Mouse (Mus musculus): ENCODE data around the gene Nin. TPM values are rescaled to one million over a fixed set of nuclear protein-coding genes. Genes with fewer than 3 reads are reported as not detected.
"Not testable (repeated sequence)": the region's sequence is repeated elsewhere in the genome, so short reads cannot be mapped to it uniquely, and the experiment has no call there.

The Nin gene
- 13.5 and 13.9 TPM in 2 replicates for polyA plus RNA-seq (2015; fragmentation: Nextera tagmentation; extraction: Ambion mirVana)

DNA sequence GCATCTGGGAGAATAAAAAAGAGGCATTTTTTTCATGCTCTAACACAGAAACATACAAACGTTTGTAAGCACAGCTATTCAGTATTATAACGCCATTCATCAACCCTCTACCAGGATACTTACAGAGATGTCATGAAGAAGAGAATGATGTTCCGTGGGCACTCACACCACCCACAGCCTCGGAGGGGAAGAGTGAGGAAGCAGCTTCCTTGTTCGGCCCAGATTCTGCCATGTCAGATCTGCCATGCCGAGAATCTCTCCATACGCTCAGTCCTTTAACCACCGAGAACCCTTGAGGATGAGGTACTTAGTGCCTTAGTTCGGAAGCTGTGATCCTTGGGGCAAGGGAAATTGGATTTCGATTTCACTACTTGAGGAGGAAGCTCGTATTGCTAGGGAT is at the start of gene Nin:
Gene Nin, minus strand, starts transcription at position 367 of the 400 bp plus-strand sequence.
- WGBS = 64% methylated on average over 11 of the region's 11 CpGs

DNA sequence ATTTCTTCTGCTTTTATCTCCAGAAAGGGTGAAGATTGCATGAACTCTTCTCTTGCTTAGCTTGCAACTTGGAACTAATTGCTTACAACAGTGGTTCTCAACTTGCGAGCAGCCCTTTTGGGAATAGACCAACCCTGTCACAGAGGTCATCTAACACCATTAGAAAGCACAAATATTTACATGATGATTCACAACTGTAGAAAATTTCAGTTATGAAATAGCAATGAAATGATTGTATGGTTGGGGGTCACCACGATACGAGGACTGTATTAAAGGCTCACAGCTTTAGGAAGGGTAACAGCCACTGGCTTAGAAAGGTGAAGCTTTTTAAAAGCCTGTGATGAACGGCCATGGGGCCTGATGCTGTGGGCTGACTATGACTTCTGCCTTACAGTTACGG is 47.5 kb upstream of the Nin start:
- no peak overlapping the region for H3K27ac ChIP-seq
- ATAC-seq (replicated peaks; ENCODE audit: low FRiP score) = no peak
- H3K9me3 ChIP-seq (replicated peaks) = no peaks in the 10 kb centered on the region
- no peak overlapping the region for H3K4me2 ChIP-seq
- no peaks in the 10 kb centered on the region for H3K4me1 ChIP-seq
- H3K9ac ChIP-seq = no peak overlapping the region
- H3K36me3 ChIP-seq = no peaks in the 10 kb centered on the region
- H3K4me3 ChIP-seq (replicated peaks) = no peak overlapping the region
- H3K27me3 ChIP-seq = no peaks in the 10 kb centered on the region
- 67% methylated on average over 5 of the region's 5 CpGs for WGBS

More for the DNA sequence above, at the start of gene Nin:
- ATAC-seq (replicated peaks; ENCODE audit: low FRiP score) = no peak
- Histone ChIP-seq H3K27ac (peak within 1 kb of the TSS; percentile 91), H3K27me3 (0 out of 2 replicates have a peak, but pooled peaks cover 3% of the 10 kb centered on the region), H3K4me3 (replicated peaks) (0 out of 2 replicates have a peak within 1 kb of the TSS, but pooled peaks have one; percentile 86), H3K4me1 (peaks cover 32% of the 10 kb centered on the region), H3K9ac (no peak within 1 kb of the TSS), H3K4me2 (peak within 1 kb of the TSS; percentile 94), H3K9me3 (replicated peaks) (no peaks in the 10 kb centered on the region), H3K36me3 (no peaks in the 10 kb centered on the region)

DNA sequence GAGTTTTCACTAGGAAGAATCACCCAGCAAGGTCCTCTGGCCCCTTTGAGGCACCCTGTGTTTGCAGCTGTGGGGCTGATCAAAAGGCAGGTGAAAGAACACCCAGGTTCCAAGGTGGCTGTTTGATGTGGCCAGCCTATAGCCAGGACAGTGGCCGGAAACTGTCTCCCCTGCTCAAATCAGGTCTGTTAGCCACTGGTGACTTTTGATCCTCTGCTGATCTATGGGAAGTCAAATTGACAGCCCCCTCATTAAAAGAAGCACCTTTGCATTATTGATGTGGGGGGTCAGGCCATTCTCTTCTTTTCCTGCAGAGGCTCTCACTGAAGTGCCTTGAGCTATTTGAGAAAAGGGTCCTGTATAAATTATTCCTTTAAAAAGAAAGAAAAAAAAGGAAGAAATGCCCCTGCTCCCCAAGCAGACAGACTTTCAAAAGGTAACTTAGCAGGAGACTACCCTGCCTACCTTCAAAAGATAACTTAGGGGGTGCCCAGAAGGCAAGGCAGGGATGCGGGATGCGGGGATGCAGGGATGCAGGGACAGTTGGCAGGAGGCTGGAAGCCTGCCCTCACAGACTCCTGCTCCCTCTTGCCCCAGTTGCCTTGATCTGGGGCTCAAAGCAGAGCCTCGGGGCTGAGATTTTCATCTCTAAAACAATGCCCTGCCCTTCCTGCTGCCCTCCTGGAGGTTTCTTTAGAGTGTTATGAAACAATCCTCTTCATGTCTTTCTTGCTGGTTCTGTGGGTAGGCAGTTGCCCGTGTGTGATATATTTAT is 44.0 kb upstream of the Nin start:
- ATAC-seq (replicated peaks; ENCODE audit: low FRiP score) = no peak
- H3K9me3 ChIP-seq (replicated peaks) = no peaks in the 10 kb centered on the region

DNA sequence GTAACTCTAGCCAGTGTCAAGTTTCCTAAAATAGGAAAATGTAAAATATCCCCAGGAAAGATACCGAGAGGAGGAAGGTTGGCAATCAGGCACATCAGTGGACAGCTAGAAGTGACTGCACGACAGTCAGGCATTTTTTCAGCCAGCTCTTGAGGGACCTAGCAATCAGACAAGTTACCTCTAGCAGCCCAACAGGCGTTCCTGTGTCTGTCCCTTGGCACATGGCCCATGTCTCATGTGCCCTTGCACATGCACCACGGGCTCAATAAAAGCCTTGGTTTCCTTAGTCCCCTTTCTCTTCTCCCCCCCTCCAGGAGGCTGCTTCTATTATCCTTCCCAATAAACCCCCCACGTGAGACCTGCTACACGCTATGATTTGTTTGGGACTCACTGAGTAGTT is 42.7 kb upstream of the Nin start:
- no peak overlapping the region for H3K4me3 ChIP-seq (replicated peaks)
- no peaks in the 10 kb centered on the region for H3K4me1 ChIP-seq
- no peaks in the 10 kb centered on the region for H3K27me3 ChIP-seq
- H3K9ac ChIP-seq = no peak overlapping the region
- 79% methylated on average over 6 of the region's 6 CpGs for WGBS
- H3K27ac ChIP-seq = no peak overlapping the region
- no peaks in the 10 kb centered on the region for H3K36me3 ChIP-seq
- H3K9me3 ChIP-seq (replicated peaks) = no peaks in the 10 kb centered on the region
- no peak for ATAC-seq (replicated peaks; ENCODE audit: low FRiP score)
- H3K4me2 ChIP-seq = no peak overlapping the region

More for the DNA sequence above, 44.0 kb upstream of the Nin start:
- 51% methylated on average over 5 of the region's 5 CpGs for WGBS
- Histone ChIP-seq H3K4me1 (no peaks in the 10 kb centered on the region), H3K27ac (no peak overlapping the region), H3K27me3 (no peaks in the 10 kb centered on the region), H3K4me2 (no peak overlapping the region), H3K4me3 (replicated peaks) (no peak overlapping the region), H3K36me3 (no peaks in the 10 kb centered on the region), H3K9ac (no peak overlapping the region)

DNA sequence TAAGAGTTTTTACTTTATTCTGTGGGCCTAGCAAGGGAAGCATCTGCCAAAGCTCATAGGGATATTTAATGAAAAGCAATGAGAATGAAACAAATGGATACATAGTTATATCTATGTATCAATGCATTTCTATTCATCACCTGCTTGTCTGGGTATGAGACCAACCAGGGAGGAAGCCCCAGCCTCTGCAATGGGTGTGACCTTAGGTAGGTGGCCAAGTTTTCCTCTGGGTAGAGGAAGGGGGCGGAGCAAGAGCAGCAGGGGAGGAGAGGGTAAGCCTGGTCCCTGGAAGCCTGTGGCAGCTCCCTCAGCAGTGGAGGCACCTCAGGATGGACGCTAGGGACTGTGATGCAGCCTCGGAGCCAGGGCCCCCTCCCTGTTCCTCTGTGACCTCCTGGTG is 40.3 kb upstream of the Nin start, which contains the start of gene Abhd12b:
Gene Abhd12b, plus strand, starts transcription at position 301 of the 400 bp plus-strand sequence.
- no peak within 1 kb of the TSS for H3K9ac ChIP-seq
- no peak within 1 kb of the TSS for H3K27ac ChIP-seq
- no peak within 1 kb of the TSS for H3K4me2 ChIP-seq
- no peaks in the 10 kb centered on the region for H3K36me3 ChIP-seq
- 64% methylated on average over 3 of the region's 3 CpGs for WGBS
- no peak for ATAC-seq (replicated peaks; ENCODE audit: low FRiP score)
- no peaks in the 10 kb centered on the region for H3K27me3 ChIP-seq
- peaks cover 3% of the 10 kb centered on the region for H3K4me1 ChIP-seq
- H3K9me3 ChIP-seq (replicated peaks) = no peaks in the 10 kb centered on the region
- no peak within 1 kb of the TSS for H3K4me3 ChIP-seq (replicated peaks)

DNA sequence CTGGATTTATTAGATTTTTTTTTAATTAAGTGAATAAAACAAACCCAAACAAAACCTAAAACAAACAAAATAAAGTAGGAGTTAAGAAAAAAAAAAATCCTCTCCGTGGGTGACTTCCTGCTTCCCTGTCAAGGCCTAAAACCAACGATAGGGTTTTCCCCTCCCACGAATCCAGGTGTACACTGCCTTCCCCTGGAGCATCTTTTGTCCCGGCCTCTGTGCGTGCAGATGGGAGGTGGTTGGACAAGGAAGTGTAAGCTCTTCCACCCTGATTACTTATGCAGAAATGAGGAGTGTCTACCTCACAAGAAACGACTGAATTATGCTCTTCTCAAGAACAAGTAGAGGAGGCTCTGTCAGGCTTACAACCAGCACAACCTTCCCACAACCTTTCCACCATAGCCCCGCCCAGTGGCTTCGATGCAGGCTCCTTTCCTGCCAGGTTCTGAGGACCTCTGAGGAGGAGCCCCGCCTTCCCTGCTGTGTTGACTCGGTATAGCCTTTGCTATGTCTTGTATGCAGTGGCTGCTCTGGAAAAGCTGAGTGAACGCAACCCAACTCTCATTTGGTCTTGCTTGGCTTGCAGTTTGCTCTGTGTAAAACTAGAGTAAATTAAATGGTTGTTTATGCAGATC is 35.2 kb upstream of the Nin start:
- no peaks in the 10 kb centered on the region for H3K27me3 ChIP-seq
- H3K4me3 ChIP-seq (replicated peaks) = peak overlapping the region; percentile 36
- peak overlapping the region; percentile 57 for H3K4me2 ChIP-seq
- no peaks in the 10 kb centered on the region for H3K36me3 ChIP-seq
- no peak overlapping the region for H3K27ac ChIP-seq
- 18% methylated on average over 11 of the region's 11 CpGs for whole genome bisulfite sequencing
- peaks cover 35% of the 10 kb centered on the region for H3K4me1 ChIP-seq
- peak overlapping the region; percentile 21; the same call in 1 of the 2 replicates for H3K9ac ChIP-seq
- ATAC-seq (replicated peaks; ENCODE audit: low FRiP score) = no peak; the same call in 1 of the 2 replicates
- H3K9me3 ChIP-seq (replicated peaks) = no peaks in the 10 kb centered on the region

DNA sequence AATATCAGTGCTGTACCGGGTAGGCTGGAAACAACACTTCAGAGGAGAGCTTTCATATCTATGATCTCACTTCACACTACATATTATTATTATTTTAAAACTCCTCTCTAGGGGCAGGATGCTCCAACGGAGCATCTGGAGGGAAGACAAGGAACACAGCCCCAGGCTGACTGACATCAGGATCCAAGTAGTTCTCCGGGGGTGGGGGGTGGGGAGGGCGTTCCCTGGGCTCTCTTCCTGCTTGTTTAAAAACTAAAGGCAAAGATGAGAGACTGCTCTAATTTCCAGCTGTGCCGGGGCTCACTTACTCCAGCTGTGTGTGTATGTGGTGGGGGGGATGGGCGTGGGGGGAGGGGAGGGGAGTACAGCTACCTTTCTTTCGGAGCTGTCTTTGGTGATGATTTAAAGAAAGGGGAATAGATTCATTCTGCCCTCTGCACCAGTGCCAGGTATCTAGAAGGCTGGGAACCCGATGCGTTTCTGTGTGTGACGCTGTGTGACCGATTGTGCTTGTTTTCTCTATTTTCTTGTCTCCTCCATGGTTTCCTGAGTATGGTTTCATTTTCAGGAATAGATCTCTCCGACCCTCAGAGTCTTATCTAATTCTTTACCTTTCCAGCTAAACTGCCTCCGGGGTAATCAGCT is 34.6 kb upstream of the Nin start:
- Histone ChIP-seq H3K9ac (peak overlapping the region; percentile 21; the same call in 1 of the 2 replicates), H3K4me2 (peak overlapping the region; percentile 57), H3K4me1 (peaks cover 35% of the 10 kb centered on the region), H3K4me3 (replicated peaks) (peak overlapping the region; percentile 36), H3K9me3 (replicated peaks) (no peaks in the 10 kb centered on the region), H3K36me3 (no peaks in the 10 kb centered on the region), H3K27ac (peak overlapping the region; percentile 41; the same call in 1 of the 2 replicates), H3K27me3 (no peaks in the 10 kb centered on the region)
- ATAC-seq (replicated peaks; ENCODE audit: low FRiP score) = 0 out of 2 replicates have a peak, but pooled peaks have one; percentile 8
- whole genome bisulfite sequencing = 6% methylated on average over 13 of the region's 13 CpGs

DNA sequence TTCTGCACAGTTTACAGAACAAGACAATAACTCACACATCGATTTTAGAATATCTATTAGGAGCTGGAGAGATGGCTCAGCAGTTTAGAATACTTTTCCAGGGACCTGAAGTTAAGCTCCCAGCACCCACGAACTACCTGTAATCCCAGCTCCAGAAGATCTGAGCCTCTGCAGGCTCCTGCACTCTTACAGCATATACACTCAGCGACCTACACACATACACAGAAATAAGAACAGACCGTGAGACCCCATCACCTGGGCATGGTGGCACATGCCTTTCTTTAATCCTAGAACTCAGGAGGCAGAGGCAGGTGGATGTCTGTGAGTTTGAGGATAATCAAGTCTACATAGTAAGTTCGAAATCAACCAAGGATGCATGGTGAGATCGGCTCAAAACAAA is 32.1 kb upstream of the Nin start:
- Histone ChIP-seq H3K9ac (no peak overlapping the region), H3K4me2 (no peak overlapping the region), H3K27ac (peak overlapping the region; percentile 86; the same call in 1 of the 2 replicates), H3K36me3 (no peaks in the 10 kb centered on the region), H3K27me3 (no peaks in the 10 kb centered on the region), H3K4me3 (replicated peaks) (no peak overlapping the region), H3K4me1 (peaks cover 35% of the 10 kb centered on the region), H3K9me3 (replicated peaks) (no peaks in the 10 kb centered on the region)
- ATAC-seq (replicated peaks; ENCODE audit: low FRiP score) = no peak
- WGBS = 93% methylated on average over 6 of the region's 6 CpGs

DNA sequence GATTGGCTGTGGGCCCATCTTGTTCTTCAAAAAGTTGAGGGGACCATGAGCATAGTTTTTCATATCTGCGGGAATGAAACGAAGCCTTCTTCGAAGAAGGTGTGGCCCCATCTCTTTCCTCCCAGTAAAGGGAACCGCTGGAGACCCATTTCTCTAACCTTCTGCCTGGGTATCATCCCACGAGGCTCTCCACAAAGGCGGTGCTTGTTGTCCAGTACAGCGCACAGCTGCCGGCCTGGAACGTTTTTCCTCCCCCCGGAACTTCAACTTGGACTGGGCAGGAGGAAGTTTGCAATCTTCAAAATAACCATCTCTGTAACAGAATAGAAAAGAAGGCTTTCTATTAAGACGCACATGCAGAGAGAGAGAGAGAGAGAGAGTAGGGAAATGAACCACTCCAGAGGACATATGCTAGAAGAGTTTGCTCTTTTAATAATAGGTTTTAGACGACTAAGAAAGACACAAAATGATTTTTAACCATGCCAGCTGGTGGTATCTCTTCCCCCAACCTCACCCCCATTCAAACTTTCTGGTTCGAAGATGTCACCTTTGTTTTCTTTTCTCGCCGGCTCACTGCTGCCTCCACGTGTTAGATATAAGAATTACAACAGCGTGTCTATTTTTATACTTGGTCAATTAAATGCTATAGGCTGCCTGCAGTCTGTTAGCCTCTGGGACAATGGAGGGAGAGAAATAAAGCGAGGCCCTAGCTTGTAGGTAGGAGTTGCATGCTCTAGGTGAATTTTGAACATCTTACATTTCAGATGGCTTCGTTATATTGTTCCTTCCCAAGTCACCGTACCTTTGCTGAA is 31.3 kb upstream of the Nin start:
- ATAC-seq (replicated peaks; ENCODE audit: low FRiP score) = no peak
- Histone ChIP-seq H3K27ac (peak overlapping the region; percentile 86), H3K36me3 (no peaks in the 10 kb centered on the region), H3K4me3 (replicated peaks) (no peak overlapping the region), H3K27me3 (no peaks in the 10 kb centered on the region), H3K4me2 (peak overlapping the region; percentile 30; the same call in 1 of the 2 replicates), H3K4me1 (peaks cover 35% of the 10 kb centered on the region), H3K9ac (no peak overlapping the region), H3K9me3 (replicated peaks) (no peaks in the 10 kb centered on the region)
- 38% methylated on average over 20 of the region's 20 CpGs for WGBS

DNA sequence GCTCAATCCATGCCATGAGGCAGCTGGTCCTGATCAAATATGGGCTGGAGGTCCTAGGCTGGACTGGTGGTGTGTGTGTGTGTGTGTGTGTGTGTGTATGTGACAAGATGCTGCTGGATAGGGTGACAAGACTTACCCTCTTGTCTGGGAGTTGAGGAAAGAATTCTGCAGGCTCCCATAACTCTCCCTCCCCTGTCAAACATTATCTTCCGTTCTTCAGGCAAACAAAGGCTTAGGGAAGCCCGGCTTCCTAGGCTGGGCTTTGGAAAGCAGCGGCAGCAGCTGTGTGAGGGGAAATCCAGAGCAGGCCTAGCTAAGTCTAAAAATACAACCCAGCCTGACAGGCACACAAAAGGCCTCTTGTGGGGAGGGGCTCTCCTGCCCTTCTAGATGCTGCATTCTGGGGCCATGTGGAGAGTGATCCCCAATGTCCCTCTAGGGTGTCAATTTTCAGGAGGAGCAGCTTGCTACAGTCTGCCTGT is 30.6 kb upstream of the Nin start:
- not testable (repeated sequence) for H3K36me3 ChIP-seq; H3K27me3 ChIP-seq; H3K4me3 ChIP-seq (replicated peaks); H3K4me2 ChIP-seq; H3K9me3 ChIP-seq (replicated peaks); H3K9ac ChIP-seq
- Histone ChIP-seq H3K4me1 (peaks cover 35% of the 10 kb centered on the region), H3K27ac (peak overlapping the region; percentile 86)
- 4% methylated on average over 3 of the region's 3 CpGs for WGBS
- ATAC-seq (replicated peaks; ENCODE audit: low FRiP score) = peak; percentile 76

DNA sequence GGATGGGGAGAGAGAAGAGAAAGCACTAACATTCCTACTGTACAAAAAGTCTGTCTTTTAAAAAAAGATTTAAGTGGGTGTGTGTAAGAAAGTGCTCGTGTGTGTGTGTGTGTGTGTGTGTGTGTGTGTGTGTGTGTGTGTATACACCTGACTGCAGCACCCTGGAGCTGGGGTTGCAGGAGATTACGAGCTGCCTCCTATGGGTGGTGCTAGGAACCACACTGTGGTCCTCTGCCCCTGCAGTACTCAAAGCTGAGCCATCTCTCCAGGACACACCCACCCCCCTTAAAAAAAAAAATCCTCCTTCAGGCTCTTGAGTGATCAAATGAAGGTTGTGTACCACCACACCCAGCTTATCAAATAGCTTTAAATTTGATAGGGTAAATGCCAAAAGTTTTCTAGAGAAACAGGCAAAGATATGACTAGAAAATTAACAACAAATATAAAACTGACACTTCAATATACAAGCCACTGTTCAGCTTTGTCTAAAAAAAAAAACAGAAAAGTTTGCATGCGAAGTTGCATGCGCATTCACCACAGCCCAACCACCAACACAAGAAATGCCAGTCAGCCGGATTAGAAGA is 27.6 kb upstream of the Nin start:
- no peak for ATAC-seq (replicated peaks; ENCODE audit: low FRiP score)
- H3K4me3 ChIP-seq (replicated peaks) = no peak overlapping the region
- no peaks in the 10 kb centered on the region for H3K27me3 ChIP-seq
- peaks cover 25% of the 10 kb centered on the region for H3K4me1 ChIP-seq
- H3K27ac ChIP-seq = no peak overlapping the region
- 89% methylated on average over 5 of the region's 5 CpGs for WGBS
- H3K4me2 ChIP-seq = no peak overlapping the region
- H3K9me3 ChIP-seq (replicated peaks) = no peaks in the 10 kb centered on the region
- H3K36me3 ChIP-seq = no peaks in the 10 kb centered on the region
- no peak overlapping the region for H3K9ac ChIP-seq

All from kidney, embryonic 15.5 days (tissue).